Mouse (Mus musculus): ENCODE measurements at regions not wholly inside any gene's neighbourhood (a gene's known extent, or its start where the extent isn't known, plus 50 kb on each side); places are given as distances from the start of the nearest gene placed in this dataset.
"Not testable (repeated sequence)": the region's sequence is repeated elsewhere in the genome, so short reads cannot be mapped to it uniquely, and the experiment has no call there.

- DNase-seq (ENCODE audit: extremely low spot score, low read depth, low spot score) = no peak
Measured at GRCm38 (mm10) chr12:70658106-70658505, 167.2 kb upstream of the Frmd6 start.

- no peak for DNase-seq (ENCODE audit: extremely low spot score, low read depth, low spot score)
Measured at GRCm38 (mm10) chr12:70660388-70660787, 164.9 kb upstream of the Frmd6 start.

GRCm38 (mm10) chr12:70668158-70668557, 157.2 kb upstream of the Frmd6 start:
- not testable (repeated sequence) for DNase-seq (ENCODE audit: extremely low spot score, low read depth, low spot score)

GRCm38 (mm10) chr12:70672115-70672514, 153.2 kb upstream of the Frmd6 start:
- DNase-seq (ENCODE audit: extremely low spot score, low read depth, low spot score) = no peak

GRCm38 (mm10) chr12:70673188-70673587, 152.1 kb upstream of the Frmd6 start:
- DNase-seq (ENCODE audit: extremely low spot score, low read depth, low spot score) = no peak

GRCm38 (mm10) chr12:70674144-70674543, 151.2 kb upstream of the Frmd6 start:
- DNase-seq (ENCODE audit: extremely low spot score, low read depth, low spot score) = no peak

GRCm38 (mm10) chr12:70675846-70676245, 149.5 kb upstream of the Frmd6 start:
- no peak for DNase-seq (ENCODE audit: extremely low spot score, low read depth, low spot score)

GRCm38 (mm10) chr12:70679701-70680425, 145.5 kb upstream of the Frmd6 start:
- DNase-seq (ENCODE audit: extremely low spot score, low read depth, low spot score) = no peak

- no peak for DNase-seq (ENCODE audit: extremely low spot score, low read depth, low spot score)
Measured at GRCm38 (mm10) chr12:70681407-70681990, 143.8 kb upstream of the Frmd6 start.

- no peak for DNase-seq (ENCODE audit: extremely low spot score, low read depth, low spot score)
Measured at GRCm38 (mm10) chr12:70684354-70684753, 141.0 kb upstream of the Frmd6 start.

- DNase-seq (ENCODE audit: extremely low spot score, low read depth, low spot score) = no peak
Measured at GRCm38 (mm10) chr12:70685432-70685831, 139.9 kb upstream of the Frmd6 start.

- no peak for DNase-seq (ENCODE audit: extremely low spot score, low read depth, low spot score)
Measured at GRCm38 (mm10) chr12:70686337-70686736, 139.0 kb upstream of the Frmd6 start.

- no peak for DNase-seq (ENCODE audit: extremely low spot score, low read depth, low spot score)
Measured at GRCm38 (mm10) chr12:70686971-70687370, 138.3 kb upstream of the Frmd6 start.

- DNase-seq (ENCODE audit: extremely low spot score, low read depth, low spot score) = no peak
Measured at GRCm38 (mm10) chr12:70695162-70695561, 130.2 kb upstream of the Frmd6 start.

GRCm38 (mm10) chr12:70696256-70696655, 129.1 kb upstream of the Frmd6 start:
- DNase-seq (ENCODE audit: extremely low spot score, low read depth, low spot score) = no peak

GRCm38 (mm10) chr12:70698466-70698865, 126.8 kb upstream of the Frmd6 start:
- DNase-seq (ENCODE audit: extremely low spot score, low read depth, low spot score) = no peak

- no peak for DNase-seq (ENCODE audit: extremely low spot score, low read depth, low spot score)
Measured at GRCm38 (mm10) chr12:70702473-70702872, 122.8 kb upstream of the Frmd6 start.

- no peak for DNase-seq (ENCODE audit: extremely low spot score, low read depth, low spot score)
Measured at GRCm38 (mm10) chr12:70706806-70707628, 118.3 kb upstream of the Frmd6 start.

- DNase-seq (ENCODE audit: extremely low spot score, low read depth, low spot score) = no peak
Measured at GRCm38 (mm10) chr12:70707629-70708289, 117.6 kb upstream of the Frmd6 start.

- DNase-seq (ENCODE audit: extremely low spot score, low read depth, low spot score) = no peak
Measured at GRCm38 (mm10) chr12:70708290-70708668, 117.0 kb upstream of the Frmd6 start.

- DNase-seq (ENCODE audit: extremely low spot score, low read depth, low spot score) = no peak
Measured at GRCm38 (mm10) chr12:70710311-70710710, 115.0 kb upstream of the Frmd6 start.
